Mouse (Mus musculus) left cerebral cortex, postnatal 10 days (tissue): ENCODE data around the gene Klhl21. TPM values are rescaled to one million over a fixed set of nuclear protein-coding genes. Genes with fewer than 3 reads are reported as not detected.
A peak's percentile ranks its signal among the peaks of the same experiment; 100 is the strongest.

ENCODE experiments used
- DNase-seq, 2 experiments: peaks; one replicate each; pipeline ENCODE4 v3.0.0; 2021 to 2022; ENCODE audit warnings: low spot score in 2 of 2, mixed read lengths in 1 of 2; ENCODE audit errors: extremely low spot score in 1 of 2
- intact Hi-C: fragments of 180-260 bp; cut with DNase I; formaldehyde crosslinking; loops from one replicate; pipeline ENCODE4 v1.15.1; 2025
- total RNA-seq, 2 experiments: library from RNA; stranded (reverse); gene quantifications; 2 replicates each; pipeline ENCODE4 v1.2.3; 2021

The Klhl21 gene
- total RNA-seq, result 10 to 100 TPM; 10.2 to 11.2 TPM

DNA sequence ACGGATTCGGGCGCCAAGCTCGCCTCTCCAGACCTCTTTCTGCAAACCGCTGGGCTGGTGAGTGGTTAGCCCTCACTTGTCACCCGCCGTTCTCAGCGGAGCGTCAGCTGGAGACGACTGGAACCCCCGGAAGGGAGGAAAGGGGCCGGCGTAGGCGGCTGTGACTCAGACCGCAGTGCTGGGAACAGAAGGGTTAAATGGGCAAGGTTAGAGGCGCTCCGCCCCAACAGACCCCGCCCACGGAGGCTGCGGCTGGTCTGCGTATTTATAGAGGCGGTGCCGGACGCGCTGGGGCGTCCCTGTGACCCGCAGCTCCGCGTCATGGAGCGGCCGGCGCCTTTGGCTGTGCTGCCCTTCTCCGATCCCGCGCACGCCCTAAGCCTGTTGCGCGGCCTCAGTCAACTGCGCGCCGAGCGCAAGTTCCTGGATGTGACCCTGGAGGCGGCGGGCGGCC lies at the start of gene Klhl21:
Klhl21 (plus strand) TSS at position 182 of the 454 bp plus-strand sequence.
- DNase-seq, result peak; percentile 87 to 97
- intact Hi-C loops, result no loop called here

DNA sequence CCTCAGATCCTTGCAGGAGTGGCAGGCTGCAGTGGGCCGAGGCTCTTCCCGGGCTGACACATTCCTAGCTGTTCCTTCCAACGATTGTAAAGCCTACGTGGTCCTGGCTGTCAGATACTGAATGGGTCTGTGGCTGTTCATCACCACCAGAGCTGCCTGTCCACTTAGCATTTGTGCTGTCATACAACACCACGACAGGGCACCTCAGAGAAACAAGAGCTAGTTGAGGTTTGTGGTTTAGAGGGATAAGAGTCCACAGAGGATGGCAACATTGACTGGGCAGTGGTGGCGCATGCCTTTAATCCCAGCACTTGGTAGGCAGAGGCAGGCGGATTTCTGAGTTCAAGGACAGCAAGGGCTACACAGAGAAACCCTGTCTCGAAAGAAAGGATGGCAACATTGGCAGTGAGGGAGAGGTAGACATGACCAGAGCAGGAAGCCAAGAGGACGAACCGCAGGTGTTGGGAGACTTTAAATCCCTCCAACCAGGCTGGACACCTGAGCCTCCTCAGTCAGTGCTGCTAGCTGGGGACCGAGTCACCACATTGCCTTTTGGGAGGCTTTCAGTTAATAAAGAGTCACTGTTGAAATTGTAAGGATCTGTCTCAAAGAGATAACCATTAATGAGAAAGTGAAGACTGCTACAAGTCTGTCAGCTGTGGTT lies 48.6 kb upstream of the Klhl21 start:
- intact Hi-C loops, result no loop called here
- DNase-seq, result no peak

DNA sequence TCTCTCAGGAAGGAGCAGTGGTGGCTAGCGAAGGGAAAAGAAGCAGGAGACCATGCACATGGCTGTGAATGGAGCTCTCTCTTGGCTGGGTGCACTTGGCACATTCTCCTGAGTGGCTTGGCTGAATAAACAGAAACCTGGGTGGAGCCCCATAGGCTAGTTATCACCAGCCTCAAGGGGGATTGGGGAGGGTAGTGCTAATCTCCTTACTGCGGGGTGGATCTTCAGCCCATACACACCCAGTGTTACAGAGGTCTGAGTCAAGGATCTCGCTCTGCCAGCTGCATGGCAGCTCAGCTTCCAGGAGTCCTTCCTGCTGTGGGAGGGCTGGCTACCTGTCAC lies 48.1 kb upstream of the Klhl21 start:
- DNase-seq, result no peak
- intact Hi-C loops, result no loop called here

DNA sequence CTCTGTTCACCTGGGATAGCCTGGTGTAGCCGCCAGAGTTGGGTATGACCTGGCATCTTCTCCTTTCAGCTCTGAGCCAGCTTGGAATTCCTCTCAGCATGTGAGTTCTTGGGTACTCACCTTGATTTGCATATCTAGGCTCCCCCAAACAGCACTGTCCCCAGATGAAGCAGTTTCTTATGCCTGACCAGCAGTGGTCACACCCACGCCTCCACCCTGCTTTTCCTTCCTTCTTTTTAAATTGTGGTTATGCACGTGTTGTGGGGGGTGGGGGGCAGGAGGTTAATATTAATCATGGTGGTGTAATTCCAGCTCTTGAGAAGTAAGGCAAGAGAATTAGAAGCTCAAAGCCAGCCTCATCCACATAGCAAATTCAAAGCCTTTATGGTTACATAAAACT lies 45.8 kb upstream of the Klhl21 start:
- intact Hi-C loops, result no loop called here
- no peak for DNase-seq

- intact Hi-C loops, result no loop called here
- DNase-seq, result no peak
Observed at GRCm38 (mm10) chr4:151968204-151968921, 40.2 kb upstream of the Klhl21 start.

DNA sequence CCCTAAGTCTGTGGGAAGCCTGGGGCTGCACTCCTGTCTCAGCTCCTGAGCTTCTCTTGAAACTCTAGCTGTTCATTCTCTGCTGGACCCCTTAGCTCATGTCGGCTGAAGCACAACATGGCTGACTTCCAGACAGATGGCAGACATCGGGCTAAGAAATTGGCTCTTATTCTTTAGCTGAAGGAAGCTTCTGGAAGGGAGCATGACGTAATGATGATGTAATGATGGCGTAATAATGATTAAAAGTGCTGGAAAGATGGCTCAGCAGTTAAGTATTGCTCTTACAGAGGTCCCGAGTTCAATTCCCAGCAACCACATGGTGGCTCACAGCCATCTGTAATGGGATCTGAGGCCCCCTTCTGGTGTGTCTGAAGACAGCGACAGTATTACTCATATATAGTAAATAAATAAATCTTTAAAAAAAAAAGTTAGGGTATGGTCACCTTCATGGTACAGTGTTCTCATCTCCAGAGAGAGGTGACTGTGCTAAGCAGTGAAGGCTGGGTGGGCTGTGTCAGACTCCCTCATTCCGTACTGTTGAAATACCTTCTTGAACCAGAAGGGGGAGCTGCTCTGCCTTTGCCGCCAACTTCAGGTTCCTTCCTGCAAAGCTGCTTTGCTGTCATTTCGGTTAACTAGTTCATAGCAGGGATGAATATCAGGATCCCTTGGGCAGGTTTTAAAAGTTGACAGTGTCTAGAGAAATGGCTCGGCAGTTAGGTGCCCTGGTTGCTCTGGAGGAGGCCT lies 36.2 kb upstream of the Klhl21 start:
- DNase-seq, result no peak
- intact Hi-C loops, result no loop called here

DNA sequence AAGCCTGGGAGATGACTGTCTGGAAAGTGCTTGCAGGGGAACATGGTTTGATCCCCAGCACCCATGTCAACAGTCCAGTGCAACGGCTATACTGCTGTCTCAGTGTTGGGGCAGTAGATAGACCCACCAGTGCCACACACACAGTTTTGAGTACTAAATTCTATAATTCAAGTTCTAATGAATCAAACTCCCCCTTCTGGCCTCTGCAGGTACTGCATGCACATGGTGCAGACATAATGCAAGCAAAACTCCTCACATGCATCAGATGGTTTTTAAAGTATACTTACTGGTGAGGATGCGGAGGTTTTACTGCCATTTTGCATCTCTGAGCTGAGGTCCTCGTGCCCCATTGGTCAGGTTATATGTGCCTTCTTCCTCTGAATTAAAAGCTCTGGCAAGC lies 33.2 kb upstream of the Klhl21 start:
- intact Hi-C loops, result no loop called here
- no peak for DNase-seq

- DNase-seq, result peak; percentile 81 to 87
- intact Hi-C loops, result no loop called here
Observed at GRCm38 (mm10) chr4:151977748-151978147, 30.9 kb upstream of the Klhl21 start.

DNA sequence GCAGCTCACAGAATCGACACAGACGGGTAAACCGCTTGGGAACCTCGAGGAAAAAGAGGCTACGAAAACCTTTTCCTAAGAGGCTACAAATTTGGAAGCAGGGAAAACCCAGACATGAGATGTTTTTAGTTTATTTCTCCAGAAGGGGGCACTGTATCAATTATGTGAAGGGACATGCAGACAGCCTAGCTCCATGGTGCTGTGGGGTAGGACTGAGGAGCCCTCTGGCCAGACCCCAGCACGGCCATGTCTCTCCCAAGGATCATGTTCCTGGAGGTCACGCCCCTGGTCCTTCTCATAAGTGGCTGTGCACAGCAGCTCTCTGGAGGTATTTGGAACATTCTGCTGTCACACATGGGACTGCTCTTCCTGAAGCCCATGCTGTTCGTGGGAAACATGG lies 27.9 kb upstream of the Klhl21 start:
- DNase-seq, result no peak
- intact Hi-C loops, result loop anchor here (5.0 kb wide), 1 partner anchor 52 kb away; no protein-coding TSS in a partner anchor

DNA sequence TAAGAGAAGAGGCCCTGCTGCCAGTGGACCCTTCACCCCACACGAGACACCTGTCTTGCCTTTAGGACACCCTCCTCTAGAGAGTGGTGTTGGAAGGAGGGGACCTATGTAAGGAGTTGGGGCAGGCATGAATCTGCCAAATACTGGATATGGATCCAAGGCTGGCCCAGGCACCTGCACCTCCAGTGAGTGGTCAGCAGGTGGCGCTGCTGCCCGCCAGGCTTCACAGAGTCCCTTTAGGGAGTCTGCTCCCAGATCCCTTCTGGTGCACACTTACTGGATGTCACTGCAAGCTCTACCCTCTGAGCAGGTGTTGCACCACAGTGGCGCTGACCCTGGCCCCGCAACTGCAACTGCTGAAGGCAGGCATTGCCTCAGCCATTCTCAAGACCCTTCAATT lies 27.2 kb upstream of the Klhl21 start:
- DNase-seq, result peak; percentile 79 to 80
- intact Hi-C loops, result loop anchor here (5.0 kb wide), 1 partner anchor 51 kb away; no protein-coding TSS in a partner anchor

DNA sequence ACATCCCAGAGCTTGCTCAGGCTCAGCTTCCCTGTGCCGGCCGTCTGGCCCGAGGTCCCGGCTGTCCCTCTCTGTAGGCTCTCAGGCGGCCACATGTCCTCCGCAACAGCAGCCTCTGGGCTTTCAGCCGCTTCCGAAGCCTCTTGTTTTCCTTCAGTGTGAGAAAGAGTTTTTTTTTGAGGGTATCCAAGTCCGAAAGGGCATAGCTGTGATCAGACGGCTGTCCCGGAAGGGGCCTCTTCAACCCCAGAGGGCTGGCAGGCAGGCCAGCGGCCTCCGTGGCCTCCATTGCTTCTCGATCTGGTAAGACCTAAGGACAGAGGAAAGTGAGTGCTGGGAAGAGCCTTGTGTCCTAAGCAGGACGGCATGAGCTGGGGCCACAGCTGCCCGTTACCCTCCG lies 25.6 kb upstream of the Klhl21 start:
- intact Hi-C loops, result loop anchor here (5.0 kb wide), 1 partner anchor 49 kb away; no protein-coding TSS in a partner anchor

DNA sequence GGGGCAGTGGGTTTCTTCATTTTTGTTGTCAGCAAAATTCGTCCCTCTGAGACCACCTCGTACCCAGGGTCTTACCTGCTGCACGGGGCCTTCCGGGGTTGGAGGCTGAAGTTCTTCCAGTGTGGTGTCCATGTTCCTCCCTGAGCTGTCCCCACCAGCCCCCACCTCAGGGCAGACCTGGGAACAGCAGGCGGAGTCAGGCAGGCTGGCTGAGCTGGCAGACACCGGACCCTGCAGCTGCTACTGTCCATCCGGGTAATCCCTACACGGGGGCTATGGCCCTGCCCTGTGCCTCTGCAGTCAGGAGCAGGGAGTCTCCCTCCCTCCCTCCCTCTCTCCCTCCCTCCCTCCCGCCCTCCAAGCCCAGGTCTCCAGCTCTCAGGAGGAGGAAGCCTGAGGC lies 25.0 kb upstream of the Klhl21 start:
- no peak for DNase-seq
- intact Hi-C loops, result loop anchor here (5.0 kb wide), 1 partner anchor 49 kb away; no protein-coding TSS in a partner anchor

More for the DNA sequence above, 25.6 kb upstream of the Klhl21 start:
- no peak for DNase-seq

GRCm38 (mm10) chr4:151985886-151986285 lies 22.7 kb upstream of the Klhl21 start:
- intact Hi-C loops, result no loop called here
- no peak for DNase-seq

DNA sequence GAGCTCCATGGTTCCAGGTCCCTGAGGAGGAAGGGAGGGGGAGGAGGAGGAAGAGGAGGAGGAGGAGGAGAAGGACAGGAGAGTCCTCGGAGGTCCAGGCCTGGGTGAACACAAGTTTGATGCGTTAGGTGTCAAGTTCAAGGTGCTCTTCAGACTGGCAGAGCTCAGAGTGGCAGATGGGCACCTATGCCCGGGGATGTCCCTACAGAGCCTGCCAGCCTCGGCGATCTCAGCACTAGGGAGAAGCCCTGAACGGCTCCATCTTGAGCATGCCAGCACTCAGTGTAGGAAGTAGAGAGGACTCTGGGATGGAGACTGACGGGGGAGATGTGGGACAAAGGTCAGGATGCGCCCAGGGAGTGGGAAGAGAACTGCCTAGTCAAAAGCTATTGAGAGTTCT lies 22.0 kb upstream of the Klhl21 start:
- intact Hi-C loops, result no loop called here
- DNase-seq, result no peak

GRCm38 (mm10) chr4:151988014-151988341 lies 20.6 kb upstream of the Klhl21 start:
- intact Hi-C loops, result no loop called here
- no peak for DNase-seq

GRCm38 (mm10) chr4:151988342-151989109 lies 20.1 kb upstream of the Klhl21 start, which contains the start of gene Thap3:
TSS of gene Thap3 (minus strand) at chr4:151988997.
- peak in 1 of 2 experiments; percentile 89 for DNase-seq
- intact Hi-C loops, result no loop called here

GRCm38 (mm10) chr4:151989110-151989488 lies 19.5 kb upstream of the Klhl21 start:
- intact Hi-C loops, result no loop called here

GRCm38 (mm10) chr4:151992091-151992490 lies 16.5 kb upstream of the Klhl21 start:
- intact Hi-C loops, result no loop called here
- DNase-seq, result no peak

More at GRCm38 (mm10) chr4:151989110-151989488, 19.5 kb upstream of the Klhl21 start:
- DNase-seq, result no peak

GRCm38 (mm10) chr4:151993035-151993434 lies 15.6 kb upstream of the Klhl21 start:
- intact Hi-C loops, result no loop called here
- no peak for DNase-seq
